Mouse (Mus musculus): Measurements from ENCODE around the gene Dlgap4. TPM values are rescaled to one million over a fixed set of nuclear protein-coding genes. Genes with fewer than 3 reads are reported as not detected.

Gene Dlgap4
- total and polyA plus RNA-seq, 3 experiments, result 12.4 to 38.5 (median 12.7) TPM

DNA sequence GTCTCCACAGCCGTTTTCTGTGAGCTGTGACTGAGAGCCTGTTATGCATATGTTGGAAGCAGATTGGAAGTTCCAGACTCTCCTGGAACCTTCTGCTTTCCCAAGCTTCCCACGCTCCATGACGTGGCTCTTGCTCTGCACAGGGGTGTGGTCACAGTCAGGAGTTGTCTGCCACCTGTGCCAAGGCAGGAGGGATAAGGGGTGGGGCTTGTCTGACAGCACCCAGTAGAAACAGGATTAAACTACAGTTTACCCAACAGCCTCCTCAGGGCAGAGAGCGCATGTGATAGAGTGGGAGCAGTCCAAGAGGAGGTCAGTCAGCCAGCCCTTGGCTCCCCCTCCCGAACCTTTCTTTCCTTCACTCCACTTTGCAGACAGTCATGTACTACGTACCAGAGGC, 118.6 kb downstream of the Dlgap4 start:
- dilution Hi-C loops (cut with MboI; ENCODE audit: extremely low pct_ligation_motif_present, extremely low pct_unique_long_range_greater_than_20kb, low sequenced_read_pairs), result no loop called here

DNA sequence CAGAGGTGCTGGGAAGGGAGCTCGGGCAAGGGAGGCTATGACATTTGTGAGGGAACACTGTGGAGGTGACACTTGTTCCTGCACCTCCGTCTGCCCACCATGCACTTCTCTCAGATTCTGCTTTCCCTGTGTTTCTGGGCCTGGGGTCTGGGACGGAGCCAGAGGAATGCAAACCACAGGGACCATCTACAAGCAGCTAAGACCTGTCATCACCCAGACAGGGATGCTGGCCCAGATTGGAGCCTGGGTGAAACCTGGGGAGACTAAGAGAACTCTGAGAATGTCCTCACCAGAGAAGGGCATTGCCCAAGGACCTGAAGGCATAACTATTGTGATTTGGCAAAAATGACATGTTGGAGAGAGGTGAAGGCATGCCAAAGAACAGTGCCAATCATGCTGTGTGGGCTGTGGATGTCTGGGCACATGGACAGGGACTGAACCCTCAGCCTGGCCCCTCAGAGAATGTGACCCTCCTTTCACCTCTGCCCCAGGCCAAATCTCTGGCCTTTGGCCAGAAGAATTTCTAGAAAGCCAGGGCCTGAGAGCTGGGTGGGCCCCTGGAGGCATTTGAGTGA, 122.3 kb downstream of the Dlgap4 start:
- Histone ChIP-seq H3K27me3 (replicated peaks) (no peaks in the 10 kb centered on the region), H3K79me2 (replicated peaks; ENCODE audit: control insufficient read depth, extremely low read depth, insufficient read depth, poor library complexity, severe bottlenecking) (no peaks in the 10 kb centered on the region), H3K4me1 (ENCODE audit: control insufficient read depth in 1 of 2, insufficient read depth in 2 of 2) (peaks cover 18 to 88% of the 10 kb centered on the region in 2 experiments), H3K4me3 (replicated peaks in 1 of 3; ENCODE audit: low read depth in 2 of 3, low read length in 2 of 3, poor library complexity in 1 of 3) (no peak overlapping the region), H3K9me3 (replicated peaks; ENCODE audit: low read length) (no peaks in the 10 kb centered on the region), H3K27ac (ENCODE audit: insufficient read depth, low read depth) (no peak overlapping the region), H3K36me3 (replicated peaks in 1 of 2; ENCODE audit: control insufficient read depth in 1 of 2, insufficient read depth in 1 of 2, low read length in 1 of 2) (peaks cover 0 to 31% of the 10 kb centered on the region in 2 experiments), H3K9ac (ENCODE audit: insufficient read depth, low read depth) (no peak overlapping the region), H3K4me2 (ENCODE audit: insufficient read depth, low read depth, poor library complexity, severe bottlenecking) (no peak overlapping the region)
- dilution Hi-C loops (cut with MboI; ENCODE audit: extremely low pct_ligation_motif_present, extremely low pct_unique_long_range_greater_than_20kb, low sequenced_read_pairs), result no loop called here
- no peak for DNase-seq (ENCODE audit: extremely low read depth)
- in situ Hi-C loops (cut with MboI; ENCODE audit: low pct_ligation_motif_present, low pct_unique_long_range_greater_than_20kb, low sequenced_read_pairs), result no loop called here
- no peak for TF ChIP-seq POLR2AphosphoS2 (IDR thresholded peaks at IDR 0.05; ENCODE audit: low read depth, low read length)
- no peak for TF ChIP-seq ELF1 (IDR thresholded peaks at IDR 0.05; ENCODE audit: low read depth, low read length)
- TF ChIP-seq MAX (IDR thresholded peaks at IDR 0.05; ENCODE audit: low read length), result no peak
- no peak for TF ChIP-seq ZC3H11A (IDR thresholded peaks at IDR 0.05; ENCODE audit: low read depth, low read length)

More for the DNA sequence above, 118.6 kb downstream of the Dlgap4 start:
- Histone ChIP-seq H3K9me3 (replicated peaks; ENCODE audit: low read length) (no peaks in the 10 kb centered on the region), H3K4me1 (ENCODE audit: control insufficient read depth in 1 of 2, insufficient read depth in 2 of 2) (peaks cover 16 to 83% of the 10 kb centered on the region in 2 experiments), H3K4me2 (ENCODE audit: insufficient read depth, low read depth, poor library complexity, severe bottlenecking) (no peak overlapping the region), H3K27ac (ENCODE audit: insufficient read depth, low read depth) (no peak overlapping the region), H3K36me3 (replicated peaks in 1 of 2; ENCODE audit: control insufficient read depth in 1 of 2, insufficient read depth in 1 of 2, low read length in 1 of 2) (peaks cover 0 to 21% of the 10 kb centered on the region in 2 experiments), H3K79me2 (replicated peaks; ENCODE audit: control insufficient read depth, extremely low read depth, insufficient read depth, poor library complexity, severe bottlenecking) (no peaks in the 10 kb centered on the region), H3K4me3 (replicated peaks in 1 of 3; ENCODE audit: low read depth in 2 of 3, low read length in 2 of 3, poor library complexity in 1 of 3) (no peak overlapping the region), H3K27me3 (replicated peaks) (no peaks in the 10 kb centered on the region), H3K9ac (ENCODE audit: insufficient read depth, low read depth) (no peak overlapping the region)
- no peak for DNase-seq (ENCODE audit: extremely low read depth)
- in situ Hi-C loops (cut with MboI; ENCODE audit: low pct_ligation_motif_present, low pct_unique_long_range_greater_than_20kb, low sequenced_read_pairs), result no loop called here
- TF ChIP-seq USF1 (IDR thresholded peaks at IDR 0.05; ENCODE audit: low read depth, low read length) (no peak), HCFC1 (IDR thresholded peaks at IDR 0.05; ENCODE audit: low read depth, low read length) (no peak), KAT2A (IDR thresholded peaks at IDR 0.05; ENCODE audit: insufficient replicate concordance, low read length) (no peak), GABPA (IDR thresholded peaks at IDR 0.05; ENCODE audit: insufficient replicate concordance, low read depth, low read length) (no peak), NELFE (IDR thresholded peaks at IDR 0.05; ENCODE audit: low read depth, low read length) (no peak), UBTF (IDR thresholded peaks at IDR 0.05; ENCODE audit: low read depth, low read length) (no peak)

GRCm38 (mm10) chr2:156736846-156737245, 123.3 kb downstream of the Dlgap4 start:
- Histone ChIP-seq H3K9ac (ENCODE audit: insufficient read depth, low read depth) (no peak overlapping the region), H3K36me3 (replicated peaks in 1 of 2; ENCODE audit: control insufficient read depth in 1 of 2, insufficient read depth in 1 of 2, low read length in 1 of 2) (peaks cover 0 to 40% of the 10 kb centered on the region in 2 experiments), H3K79me2 (replicated peaks; ENCODE audit: control insufficient read depth, extremely low read depth, insufficient read depth, poor library complexity, severe bottlenecking) (no peaks in the 10 kb centered on the region), H3K4me3 (replicated peaks in 1 of 3; ENCODE audit: low read depth in 2 of 3, low read length in 2 of 3, poor library complexity in 1 of 3) (no peak overlapping the region), H3K9me3 (replicated peaks; ENCODE audit: low read length) (no peaks in the 10 kb centered on the region), H3K4me1 (ENCODE audit: control insufficient read depth in 1 of 2, insufficient read depth in 2 of 2) (peaks cover 18 to 90% of the 10 kb centered on the region in 2 experiments), H3K27me3 (replicated peaks) (no peaks in the 10 kb centered on the region), H3K27ac (ENCODE audit: insufficient read depth, low read depth) (no peak overlapping the region), H3K4me2 (ENCODE audit: insufficient read depth, low read depth, poor library complexity, severe bottlenecking) (no peak overlapping the region)
- TF ChIP-seq TBP (conservative IDR thresholded peaks at IDR 0.05; ENCODE audit: low read depth, low read length), result no peak
- TF ChIP-seq POLR2AphosphoS2 (IDR thresholded peaks at IDR 0.05; ENCODE audit: low read depth, low read length), result no peak
- TF ChIP-seq HCFC1 (IDR thresholded peaks at IDR 0.05; ENCODE audit: low read depth, low read length), result no peak
- no peak for TF ChIP-seq PAX5 (IDR thresholded peaks at IDR 0.05; ENCODE audit: low read length)
- TF ChIP-seq ZKSCAN1 (IDR thresholded peaks at IDR 0.05; ENCODE audit: borderline replicate concordance, low read depth, low read length), result no peak
- TF ChIP-seq ZMIZ1 (IDR thresholded peaks at IDR 0.05; ENCODE audit: low read depth, low read length), result no peak
- no peak for TF ChIP-seq E2F4 (IDR thresholded peaks at IDR 0.05; ENCODE audit: insufficient replicate concordance, low read depth, low read length)
- no peak for TF ChIP-seq SMC3 (IDR thresholded peaks at IDR 0.05; ENCODE audit: low read depth, low read length)
- TF ChIP-seq CHD2 (IDR thresholded peaks at IDR 0.05; ENCODE audit: low read length), result no peak
- TF ChIP-seq SIN3A (IDR thresholded peaks at IDR 0.05; ENCODE audit: low read length), result no peak
- TF ChIP-seq MEF2A (IDR thresholded peaks at IDR 0.05; ENCODE audit: borderline replicate concordance, low read depth, low read length), result no peak
- no peak for TF ChIP-seq ZC3H11A (IDR thresholded peaks at IDR 0.05; ENCODE audit: low read depth, low read length)
- no peak for TF ChIP-seq MAX (IDR thresholded peaks at IDR 0.05; ENCODE audit: low read length)
- TF ChIP-seq EP300 (IDR thresholded peaks at IDR 0.05; ENCODE audit: low read length), result no peak
- no peak for TF ChIP-seq USF2 (conservative IDR thresholded peaks at IDR 0.05; ENCODE audit: low read depth, low read length)
- TF ChIP-seq RAD21 (IDR thresholded peaks at IDR 0.05; ENCODE audit: low read depth, low read length), result no peak
- no peak for TF ChIP-seq NRF1 (IDR thresholded peaks at IDR 0.05; ENCODE audit: low read depth, low read length)
- in situ Hi-C loops (cut with MboI; ENCODE audit: low pct_ligation_motif_present, low pct_unique_long_range_greater_than_20kb, low sequenced_read_pairs) (no loop called here), dilution Hi-C loops (cut with MboI; ENCODE audit: extremely low pct_ligation_motif_present, extremely low pct_unique_long_range_greater_than_20kb, low sequenced_read_pairs) (no loop called here)
- DNase-seq (ENCODE audit: extremely low read depth), result no peak
